Mouse (Mus musculus): ENCODE data around the gene Cd82.
A peak's percentile ranks its signal among the peaks of the same experiment; 100 is the strongest.

DNA sequence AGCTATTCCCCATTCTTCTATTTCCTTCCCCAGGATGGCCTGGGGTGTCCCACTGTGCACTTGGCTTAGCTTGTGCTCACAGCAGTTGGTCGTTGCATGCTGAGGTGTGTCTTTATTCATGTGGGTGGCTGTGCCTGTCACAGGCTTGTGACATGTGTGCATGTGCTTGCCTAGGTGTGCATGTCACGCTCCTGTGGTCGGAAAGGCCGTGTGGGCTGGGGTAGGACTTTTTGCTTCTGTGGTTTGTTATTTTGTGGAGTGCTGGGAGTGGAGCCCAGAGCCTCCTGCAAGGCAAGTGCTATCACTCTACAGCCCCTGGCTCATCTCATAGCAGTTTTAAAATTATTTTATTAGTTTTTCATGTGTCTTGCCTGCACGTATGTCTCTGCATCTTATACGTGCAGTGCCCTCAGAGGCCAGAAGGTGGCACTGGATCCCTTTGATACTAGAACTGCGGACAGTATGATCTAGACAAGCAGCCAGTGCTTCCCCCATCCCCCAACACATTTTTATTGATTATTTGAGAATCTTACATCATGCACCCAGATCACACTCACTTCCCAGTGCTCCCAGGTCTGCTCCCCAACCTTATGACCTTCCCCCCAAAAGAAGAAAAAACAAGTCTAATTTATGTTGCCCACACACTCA lies 49.4 kb downstream of the Cd82 start:
- TF ChIP-seq POLR2AphosphoS2 (IDR thresholded peaks at IDR 0.05; ENCODE audit: low read depth, low read length) (no peak; the same call in none of the 2 replicates), CTCF (conservative IDR thresholded peaks at IDR 0.05 in 1 of 2, IDR thresholded peaks at IDR 0.05 in 1 of 2; ENCODE audit: low read depth in 2 of 2, low read length in 2 of 2) (peak; percentile 59 to 88), TCF12 (IDR thresholded peaks at IDR 0.05; ENCODE audit: low read depth, low read length) (no peak), CHD1 (IDR thresholded peaks at IDR 0.05; ENCODE audit: low read depth, low read length) (no peak), ZC3H11A (IDR thresholded peaks at IDR 0.05; ENCODE audit: low read depth, low read length) (no peak; the same call in 1 of the 2 replicates), ZMIZ1 (IDR thresholded peaks at IDR 0.05; ENCODE audit: low read depth, low read length) (0 out of 2 replicates have a peak, but pooled peaks have one; percentile 25), MYC (IDR thresholded peaks at IDR 0.05; ENCODE audit: low read depth, low read length) (no peak), NELFE (IDR thresholded peaks at IDR 0.05; ENCODE audit: low read depth, low read length) (peak; percentile 33; the same call in 1 of the 2 replicates), USF2 (conservative IDR thresholded peaks at IDR 0.05; ENCODE audit: low read depth, low read length) (no peak)
